Mouse (Mus musculus): Measurements from ENCODE around the gene Vac14. TPM values are rescaled to one million over a fixed set of nuclear protein-coding genes. Genes with fewer than 3 reads are reported as not detected.
A peak's percentile ranks its signal among the peaks of the same experiment; 100 is the strongest.

Vac14 gene
- total RNA-seq (2021): 10 to 100 TPM; 27.3 to 30.3 TPM
- long read RNA-seq, experiment 1, partial matches to known transcripts: 2 of 18 reads
- long read RNA-seq, experiment 1, other reads (novel, unspliced or antisense): 15 of 18 reads
- long read RNA-seq, experiment 2, partial matches to known transcripts: 2 of 15 reads
- long read RNA-seq, experiment 2, other reads (novel, unspliced or antisense): 10 of 15 reads

DNA sequence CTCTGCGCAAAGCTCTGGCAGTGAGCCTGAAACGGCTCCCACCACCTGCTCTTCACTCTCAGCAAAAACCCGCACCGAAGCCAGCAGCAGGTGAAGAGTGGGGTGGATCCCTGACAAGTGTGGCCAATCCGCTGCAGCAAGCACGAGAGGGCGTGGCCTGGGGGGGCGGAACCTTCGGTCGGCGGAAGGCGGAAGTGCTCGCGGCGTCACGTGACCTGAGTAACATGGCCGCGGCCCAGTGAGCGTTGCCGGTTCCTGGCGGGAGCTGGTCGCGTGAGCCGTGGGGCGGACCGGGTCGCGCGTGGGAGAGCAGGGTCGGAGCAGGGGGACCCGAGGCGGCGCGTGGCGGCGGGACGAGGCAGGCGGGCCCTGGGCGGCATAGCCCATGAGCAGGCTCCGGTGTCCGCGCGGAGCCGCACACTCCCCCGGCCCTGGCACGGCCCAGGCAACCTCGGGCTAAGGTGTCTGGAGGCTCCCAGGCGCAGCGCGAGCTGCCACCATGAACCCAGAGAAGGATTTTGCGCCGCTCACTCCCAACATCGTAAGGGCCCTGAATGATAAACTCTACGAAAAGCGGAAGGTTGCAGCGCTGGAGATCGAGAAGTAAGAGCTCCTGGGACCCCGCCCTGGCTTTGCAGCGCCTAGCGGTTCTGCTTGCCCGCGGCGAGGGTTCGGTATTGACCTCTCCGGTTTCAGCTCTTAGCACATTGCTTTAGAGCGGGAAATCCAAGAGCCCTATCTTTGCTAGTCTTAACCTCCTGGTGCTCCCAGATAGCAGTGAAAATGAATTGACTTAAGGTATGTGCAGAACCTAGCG, at the start of gene Vac14:
Gene Vac14 (plus strand): TSS at position 195 of the 817 bp plus-strand sequence.
- DNase-seq: peak; percentile 98 to 100

DNA sequence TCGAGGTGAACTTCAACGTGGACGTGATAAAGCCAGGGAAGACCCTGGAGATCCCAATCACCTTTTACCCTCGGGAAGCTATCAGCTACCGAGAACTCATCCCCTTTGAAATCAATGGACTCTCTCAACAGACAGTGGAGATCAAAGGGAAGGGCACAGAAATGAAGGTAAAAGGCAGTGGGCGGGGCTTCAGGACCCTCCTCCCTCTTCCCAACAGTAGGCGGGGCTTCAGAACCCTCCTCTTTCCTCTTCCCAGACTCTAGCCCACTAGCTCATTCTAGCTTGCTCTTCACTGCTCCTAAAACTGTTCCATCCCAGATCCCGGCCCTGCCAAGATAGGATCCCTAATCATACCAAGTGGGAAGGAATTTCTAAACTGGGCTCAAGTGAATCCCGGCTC, 25.7 kb upstream of the Vac14 start:
- no peak for DNase-seq

DNA sequence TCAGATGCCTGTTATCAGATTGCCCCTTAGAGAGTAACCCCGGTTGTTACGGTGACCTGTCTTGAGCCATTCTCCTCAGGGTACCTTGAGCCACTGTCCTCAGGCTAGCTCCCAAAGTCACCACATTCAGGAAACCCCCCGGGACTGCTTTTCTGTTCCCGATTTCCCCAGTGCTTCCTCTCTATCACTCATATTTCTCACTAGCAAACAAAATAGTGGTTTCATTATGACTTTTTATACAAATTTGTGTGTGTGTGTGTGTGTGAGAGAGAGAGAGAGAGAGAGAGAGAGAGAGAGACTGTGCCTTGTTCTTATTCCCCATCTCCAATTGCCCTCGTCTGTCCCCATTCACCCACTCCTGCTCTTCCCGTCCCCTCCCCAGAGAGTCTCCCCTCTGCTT, 24.2 kb upstream of the Vac14 start:
- DNase-seq: no peak

DNA sequence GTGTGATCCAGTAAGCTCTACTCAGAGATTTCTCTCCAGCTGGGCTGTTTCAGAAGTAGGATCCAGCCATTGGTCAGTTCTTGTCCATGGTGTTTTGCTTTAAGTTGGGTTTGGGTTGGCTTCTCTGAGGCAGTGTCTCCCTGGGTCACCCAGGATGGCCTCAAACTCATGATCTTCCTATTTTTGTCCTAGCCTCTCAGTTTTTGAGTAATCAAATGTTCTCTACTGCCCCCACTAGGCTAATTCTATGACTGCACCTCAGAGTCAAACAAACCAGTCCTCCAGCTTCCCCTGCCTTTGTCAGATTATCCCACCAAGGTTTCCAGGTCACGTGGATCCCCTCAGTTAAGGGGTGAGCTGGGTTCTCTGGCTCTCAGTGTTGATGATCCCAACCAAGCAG, 13.8 kb upstream of the Vac14 start:
- peak in 1 of 2 experiments; percentile 47 for DNase-seq

DNA sequence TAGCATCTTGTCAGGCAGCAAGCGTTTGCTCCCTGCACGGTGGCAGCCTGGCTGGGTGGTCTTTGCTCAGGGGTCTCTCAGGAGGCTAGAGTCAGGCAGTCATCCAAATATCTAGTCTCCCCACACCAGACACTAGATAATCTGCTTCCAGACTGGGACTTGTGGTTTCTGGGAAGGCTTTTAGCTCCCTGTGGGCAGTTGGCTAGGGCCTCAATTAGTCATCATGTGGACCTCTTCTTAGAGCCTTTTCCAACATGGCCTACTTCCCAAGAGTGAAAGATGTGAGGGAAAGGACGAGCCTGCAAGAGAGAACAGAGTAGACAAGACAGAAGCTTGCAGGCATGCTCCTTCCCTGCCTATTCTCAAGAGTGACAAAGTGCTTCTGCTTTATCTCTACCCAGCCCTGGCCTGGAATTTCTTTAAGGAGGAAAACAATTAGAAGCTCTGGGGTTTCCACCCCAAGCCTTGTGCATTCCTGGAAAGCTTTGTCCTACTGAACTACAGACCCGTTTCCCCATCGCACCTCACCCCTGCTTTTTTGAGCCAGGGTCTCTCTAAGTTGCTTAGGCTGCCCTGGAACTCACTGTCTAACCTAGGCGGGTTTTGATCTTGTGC, 12.9 kb upstream of the Vac14 start:
- DNase-seq: no peak

DNA sequence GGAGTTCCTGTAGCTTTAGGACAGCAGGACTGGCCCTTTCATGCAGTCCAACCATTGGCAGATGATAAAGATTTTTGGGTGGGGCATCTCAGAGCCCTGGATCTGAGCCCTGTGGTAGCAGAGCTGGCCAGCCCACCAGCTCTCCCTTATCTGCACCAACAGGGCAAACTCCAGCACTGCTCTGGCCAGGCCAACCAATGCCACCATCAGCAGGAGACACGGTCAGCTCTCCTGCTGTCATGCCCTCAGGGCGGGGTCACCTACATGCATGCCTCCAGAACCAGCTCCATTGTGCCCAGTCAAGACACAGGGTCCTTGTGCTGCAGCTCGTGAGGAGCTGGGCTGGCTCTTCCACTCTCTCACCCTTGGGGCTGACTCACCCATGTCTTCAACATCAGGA, 2.7 kb upstream of the Vac14 start:
- no peak for DNase-seq

GRCm38 (mm10) chr8:110617801-110618358, 505 bp upstream of the Vac14 start:
- DNase-seq: no peak

DNA sequence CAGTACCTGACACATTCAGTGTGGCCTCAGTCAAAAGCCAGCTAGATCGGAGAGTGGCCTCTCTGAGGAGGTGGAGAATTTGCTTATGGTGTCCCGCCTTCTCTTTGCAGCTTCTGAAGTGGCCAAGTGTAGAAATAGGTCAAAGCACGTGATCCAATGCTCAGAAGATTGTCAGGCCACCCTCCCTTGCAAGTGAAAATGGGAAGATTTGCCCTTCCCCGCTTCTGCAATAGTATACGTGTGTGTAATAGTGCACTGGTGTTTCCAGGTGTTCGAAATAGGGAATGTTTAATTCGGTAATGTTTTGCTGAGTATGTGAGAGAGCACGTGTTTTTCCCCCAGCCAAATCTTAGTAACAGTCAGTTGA, 806 bp downstream of the Vac14 start:
- DNase-seq: no peak

DNA sequence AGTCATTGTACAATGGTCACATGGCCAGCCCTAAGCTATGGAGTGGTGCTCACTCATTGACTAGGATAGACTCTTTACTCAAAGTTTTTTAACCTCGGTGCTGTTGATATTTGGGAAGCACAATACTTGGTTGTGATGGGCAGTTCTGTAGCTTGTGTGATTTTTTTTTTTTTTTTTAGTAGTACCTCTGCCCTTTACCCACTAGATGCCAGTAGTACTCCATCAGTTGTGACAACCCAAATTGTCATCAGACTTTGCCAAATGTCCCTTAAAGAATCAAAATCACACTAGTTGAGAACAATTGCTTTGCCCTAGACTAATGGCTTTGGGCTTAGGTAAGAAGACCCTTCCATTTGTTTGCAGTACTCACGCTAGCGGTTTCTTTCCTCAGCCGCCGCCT, 1.5 kb downstream of the Vac14 start:
- no peak for DNase-seq

GRCm38 (mm10) chr8:110626431-110626830, 8.0 kb downstream of the Vac14 start:
- DNase-seq: no peak

GRCm38 (mm10) chr8:110629245-110630063, 11.1 kb downstream of the Vac14 start:
- DNase-seq: peak; percentile 80 to 85

- no peak for DNase-seq
Observed at GRCm38 (mm10) chr8:110630079-110630478, 11.7 kb downstream of the Vac14 start.

DNA sequence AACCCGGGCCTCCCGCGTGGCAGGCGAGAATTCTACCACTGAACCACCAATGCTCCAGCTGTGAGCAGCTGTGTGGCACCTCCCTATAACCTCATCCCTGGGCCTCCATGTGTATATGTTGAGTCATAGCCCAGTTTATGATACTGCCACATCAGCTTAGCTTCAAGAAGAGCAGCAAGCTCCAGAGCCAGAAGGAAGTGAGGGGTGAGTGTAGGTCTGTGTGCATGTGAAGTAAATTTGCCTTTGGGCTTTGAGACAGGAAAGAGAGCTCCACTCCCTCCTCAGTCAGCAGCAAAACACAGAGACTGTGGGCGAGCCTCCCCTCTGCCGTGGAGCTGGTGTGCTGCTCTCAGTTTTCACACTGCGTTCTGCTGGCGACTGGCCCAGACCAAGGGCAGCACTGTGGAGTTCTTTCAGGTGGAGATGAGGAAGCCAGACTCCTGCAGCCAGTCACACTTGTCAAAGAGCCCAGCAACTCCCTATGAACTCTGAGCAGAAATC, 12.2 kb downstream of the Vac14 start:
- peak in 1 of 2 experiments; percentile 61 for DNase-seq

DNA sequence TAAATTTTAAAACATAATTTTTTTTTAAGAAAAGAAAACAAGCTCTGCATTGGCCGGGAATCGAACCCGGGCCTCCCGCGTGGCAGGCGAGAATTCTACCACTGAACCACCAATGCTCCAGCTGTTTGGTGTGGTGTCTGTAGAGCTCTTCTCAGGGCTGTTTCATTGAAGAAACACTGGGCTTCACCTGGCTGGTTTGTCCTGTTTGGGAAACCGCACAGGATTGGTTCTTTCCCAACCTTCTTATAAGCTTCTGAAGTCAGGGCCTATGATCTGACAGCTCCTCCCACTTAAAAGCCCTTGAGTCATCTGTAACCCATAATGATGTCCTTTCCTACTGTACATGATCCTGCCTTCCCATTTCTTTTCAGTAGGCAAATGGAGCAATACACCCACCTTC, 12.8 kb downstream of the Vac14 start:
- DNase-seq: no peak

DNA sequence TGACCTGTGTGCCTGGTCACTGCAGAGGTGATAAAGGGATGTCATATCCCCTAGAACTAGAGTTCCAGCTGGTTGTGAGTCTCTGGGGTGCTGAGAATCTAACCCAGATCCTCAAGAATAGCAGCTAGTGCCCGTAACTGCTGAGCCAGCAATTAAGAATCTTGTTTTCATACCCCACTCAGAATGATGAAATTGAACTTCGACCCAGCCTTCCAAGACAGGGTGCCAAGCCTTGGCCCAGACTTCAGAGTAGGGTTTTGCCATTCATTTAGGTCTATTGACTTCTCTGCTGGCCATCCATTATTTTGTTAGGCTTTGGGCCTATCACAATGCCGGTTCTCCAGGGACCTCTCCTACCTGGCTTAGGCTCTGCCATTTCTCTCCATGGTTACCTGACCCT, 15.4 kb downstream of the Vac14 start:
- DNase-seq: peak in 1 of 2 experiments; percentile 31

DNA sequence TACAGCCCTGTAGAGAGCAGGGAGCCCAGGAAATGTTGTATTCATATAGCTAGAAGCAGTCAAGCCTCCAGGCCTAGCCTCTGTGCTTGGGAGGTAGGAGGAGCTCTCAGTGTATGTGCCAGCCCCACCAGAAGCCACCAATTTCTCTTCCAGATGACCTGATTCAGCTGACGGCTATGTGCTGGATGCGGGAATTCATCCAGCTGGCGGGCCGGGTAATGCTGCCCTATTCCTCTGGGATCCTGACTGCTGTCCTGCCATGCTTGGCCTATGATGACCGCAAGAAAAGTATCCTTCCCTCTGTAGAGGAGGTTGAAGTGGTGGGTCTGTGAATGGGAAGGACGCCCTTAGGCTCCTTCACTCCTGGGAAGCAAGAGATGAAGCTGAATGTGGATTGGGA, 17.8 kb downstream of the Vac14 start:
- peak in 1 of 2 experiments; percentile 30 for DNase-seq

GRCm38 (mm10) chr8:110642331-110642730, 23.9 kb downstream of the Vac14 start:
- DNase-seq: peak; percentile 51 to 64

DNA sequence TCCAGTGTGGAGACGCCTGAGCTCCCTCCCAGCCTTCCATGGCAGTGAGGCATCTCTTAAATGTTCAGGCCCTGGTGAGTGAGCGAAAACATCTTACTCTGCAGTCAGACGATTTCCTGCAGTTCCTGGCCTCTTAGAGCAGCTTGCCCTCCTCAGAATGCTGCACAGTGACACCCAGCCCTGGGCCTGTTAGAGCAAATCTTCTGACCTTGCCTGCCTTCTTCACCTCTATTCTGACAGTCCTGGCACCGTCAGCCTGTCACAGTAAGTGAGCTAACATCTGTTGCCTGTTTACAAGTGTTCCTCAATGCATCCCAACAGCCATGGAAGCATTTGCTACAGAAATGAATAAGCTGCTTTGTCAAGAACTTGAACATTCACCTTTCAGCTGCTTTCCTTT, 24.8 kb downstream of the Vac14 start:
- DNase-seq: no peak

- DNase-seq: no peak
Observed at GRCm38 (mm10) chr8:110644422-110644821, 26.0 kb downstream of the Vac14 start.

- DNase-seq: no peak
Observed at GRCm38 (mm10) chr8:110644901-110645300, 26.5 kb downstream of the Vac14 start.

GRCm38 (mm10) chr8:110645340-110645739, 27.0 kb downstream of the Vac14 start:
- peak in 1 of 2 experiments; percentile 39 for DNase-seq

DNA sequence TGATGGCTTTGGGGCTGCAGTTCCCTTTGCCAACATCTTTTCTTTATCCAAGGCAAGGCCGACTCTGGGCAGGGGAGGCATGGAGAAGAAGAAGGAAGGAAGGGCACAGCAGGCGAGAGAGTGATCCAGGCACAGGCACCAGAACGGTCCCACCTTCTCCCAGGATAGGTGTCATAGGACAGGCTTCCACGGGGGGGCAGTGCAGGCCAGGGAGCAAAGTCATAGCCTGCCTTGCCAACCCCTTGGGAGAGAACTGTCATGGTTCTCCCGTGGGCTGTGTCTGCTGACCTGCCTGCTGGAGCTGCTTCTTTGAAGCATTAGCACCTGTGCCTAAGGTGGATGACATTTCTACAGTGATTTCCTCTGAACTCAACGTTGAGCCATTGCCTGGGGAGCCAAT, 27.7 kb downstream of the Vac14 start:
- DNase-seq: peak; percentile 87 to 92
